Mouse (Mus musculus): ENCODE data around the gene Ubash3b.

Ubash3b gene

GRCm38 (mm10) chr9:41098065-41098464 lies 63.4 kb downstream of the Ubash3b start:
- DNase-seq (ENCODE audit: low read depth, low spot score), result no peak

GRCm38 (mm10) chr9:41091993-41092392 lies 69.5 kb downstream of the Ubash3b start:
- no peak for DNase-seq (ENCODE audit: low read depth, low spot score)

- no peak for DNase-seq (ENCODE audit: low read depth, low spot score)
Observed at GRCm38 (mm10) chr9:41091187-41091586, 70.3 kb downstream of the Ubash3b start.

- no peak for DNase-seq (ENCODE audit: low read depth, low spot score)
Observed at GRCm38 (mm10) chr9:41087831-41088383, 73.6 kb downstream of the Ubash3b start.

GRCm38 (mm10) chr9:41084191-41084901 lies 77.2 kb downstream of the Ubash3b start:
- no peak for DNase-seq (ENCODE audit: low read depth, low spot score)

GRCm38 (mm10) chr9:41083386-41084055 lies 78.0 kb downstream of the Ubash3b start:
- no peak for DNase-seq (ENCODE audit: low read depth, low spot score)

GRCm38 (mm10) chr9:41082891-41083290 lies 78.6 kb downstream of the Ubash3b start:
- DNase-seq (ENCODE audit: low read depth, low spot score), result no peak

- no peak for DNase-seq (ENCODE audit: low read depth, low spot score)
Observed at GRCm38 (mm10) chr9:41080877-41081276, 80.6 kb downstream of the Ubash3b start.

- DNase-seq (ENCODE audit: low read depth, low spot score), result no peak
Observed at GRCm38 (mm10) chr9:41079428-41080155, 81.9 kb downstream of the Ubash3b start.

GRCm38 (mm10) chr9:41078198-41078597 lies 83.3 kb downstream of the Ubash3b start:
- DNase-seq (ENCODE audit: low read depth, low spot score), result no peak

GRCm38 (mm10) chr9:41076150-41076549 lies 85.3 kb downstream of the Ubash3b start:
- no peak for DNase-seq (ENCODE audit: low read depth, low spot score)

- no peak for DNase-seq (ENCODE audit: low read depth, low spot score)
Observed at GRCm38 (mm10) chr9:41075528-41075927, 86.0 kb downstream of the Ubash3b start.

- no peak for DNase-seq (ENCODE audit: low read depth, low spot score)
Observed at GRCm38 (mm10) chr9:41073196-41074009, 88.1 kb downstream of the Ubash3b start.

- DNase-seq (ENCODE audit: low read depth, low spot score), result no peak
Observed at GRCm38 (mm10) chr9:41072786-41073185, 88.7 kb downstream of the Ubash3b start.

- DNase-seq (ENCODE audit: low read depth, low spot score), result no peak
Observed at GRCm38 (mm10) chr9:41071906-41072511, 89.5 kb downstream of the Ubash3b start.

GRCm38 (mm10) chr9:41070761-41071181 lies 90.7 kb downstream of the Ubash3b start:
- no peak for DNase-seq (ENCODE audit: low read depth, low spot score)

GRCm38 (mm10) chr9:41069509-41069908 lies 92.0 kb downstream of the Ubash3b start:
- no peak for DNase-seq (ENCODE audit: low read depth, low spot score)

- no peak for DNase-seq (ENCODE audit: low read depth, low spot score)
Observed at GRCm38 (mm10) chr9:41061446-41061845, 100.1 kb downstream of the Ubash3b start.

GRCm38 (mm10) chr9:41060617-41061016 lies 100.9 kb downstream of the Ubash3b start:
- DNase-seq (ENCODE audit: low read depth, low spot score), result no peak

GRCm38 (mm10) chr9:41058765-41059535 lies 102.5 kb downstream of the Ubash3b start:
- no peak for DNase-seq (ENCODE audit: low read depth, low spot score)
